Mouse (Mus musculus) bone marrow macrophage, adult 2 months (primary cell): Measurements from ENCODE around the gene Disp1.

Source experiments
- CTCF ChIP-seq: IDR thresholded peaks from 2 replicates; pipeline ENCODE4 v1.5.1; 2012; ENCODE audit warnings: low read depth, mild to moderate bottlenecking, low read length, moderate library complexity
- POLR2A ChIP-seq: IDR thresholded peaks from 2 replicates; pipeline ENCODE4 v1.6.1; 2012; ENCODE audit warnings: mild to moderate bottlenecking, low read depth, low read length, borderline replicate concordance

GRCm38 (mm10) chr1:183248144-183248543 lies 26.8 kb upstream of the Disp1 start:
- TF ChIP-seq CTCF (no peak), POLR2A (no peak)
